ENCODE assay signal across 10 mouse cellular contexts in genomic region chr15:89233586-89233985, GRCm38 (mm10). TPM values are rescaled to one million over a fixed set of nuclear protein-coding genes. Genes with fewer than 3 reads are reported as not detected.
DNase-seq lines count a peak whose midpoint lies in the region; ATAC-seq and TF ChIP-seq lines count a peak whose summit lies in the region.
"Had no signal": no experiment of that assay in that cellular context is flagged by ENCODE, and none has a peak within 500 bp of the region (broad histone marks: within the 10 kb centered on the region; RNA-seq: fewer than 3 reads in every experiment).

No protein-coding gene starts in this region.

- no peak for TF ChIP-seq POLR2A in CH12.LX (IDR thresholded peaks at IDR 0.05; ENCODE audit: low read depth, low read length)

- no peak overlapping the region for H3K27ac ChIP-seq in hindbrain, postnatal 0 days
- H3K27ac ChIP-seq in hindbrain, embryonic 16.5 days (ENCODE audit: low read depth, low read length): no peak overlapping the region
- H3K27ac ChIP-seq in CH12.LX (ENCODE audit: insufficient read depth, low read depth): no peak overlapping the region
- no peak overlapping the region for H3K27ac ChIP-seq in stomach, postnatal 0 days (replicated peaks)
- H3K27ac ChIP-seq: hindbrain, embryonic 15.5 days had no signal

- no peak for ATAC-seq in hindbrain, postnatal 0 days
- no peak for ATAC-seq in hindbrain, embryonic 16.5 days
- peak; percentile 53; the same call in 1 of the 2 replicates for ATAC-seq in stomach, postnatal 0 days (ENCODE audit: low FRiP score, low TSS enrichment)

- in situ Hi-C loops in CH12.LX (cut with MboI; ENCODE audit: low pct_ligation_motif_present, low pct_unique_long_range_greater_than_20kb, low sequenced_read_pairs): no loop called here

- no peak overlapping the region for H3K4me2 ChIP-seq in hindbrain, postnatal 0 days (ENCODE audit: low read depth, low read length)
- H3K4me2 ChIP-seq in hindbrain, embryonic 16.5 days (ENCODE audit: low read length): no peak overlapping the region
- no peak overlapping the region for H3K4me2 ChIP-seq in CH12.LX (ENCODE audit: insufficient read depth, low read depth, poor library complexity, severe bottlenecking)
- no peak overlapping the region for H3K4me2 ChIP-seq in stomach, postnatal 0 days (replicated peaks; ENCODE audit: low read depth)
- H3K4me2 ChIP-seq: hindbrain, embryonic 15.5 days had no signal

- no peak overlapping the region for H3K4me3 ChIP-seq in hindbrain, postnatal 0 days (ENCODE audit: low read length)
- H3K4me3 ChIP-seq in hindbrain, embryonic 16.5 days (ENCODE audit: low read length): no peak overlapping the region
- H3K4me3 ChIP-seq in CH12.LX (replicated peaks in 1 of 3; ENCODE audit: low read depth in 2 of 3, low read length in 2 of 3, poor library complexity in 1 of 3): no peak overlapping the region
- no peak overlapping the region for H3K4me3 ChIP-seq in stomach, postnatal 0 days (ENCODE audit: low read depth, low read length)
- H3K4me3 ChIP-seq: hindbrain, embryonic 15.5 days; megakaryocyte, embryonic 14.5 days had no signal

- H3K9ac ChIP-seq in hindbrain, postnatal 0 days (replicated peaks; ENCODE audit: low read length): no peak overlapping the region
- H3K9ac ChIP-seq in hindbrain, embryonic 16.5 days (ENCODE audit: low read depth, low read length): no peak overlapping the region
- no peak overlapping the region for H3K9ac ChIP-seq in CH12.LX (ENCODE audit: insufficient read depth, low read depth)
- H3K9ac ChIP-seq in stomach, postnatal 0 days (ENCODE audit: low read length): no peak overlapping the region
- H3K9ac ChIP-seq: hindbrain, embryonic 15.5 days had no signal

- DNase-seq in hindbrain, postnatal 0 days (ENCODE audit: low spot score): peak; percentile 48
- DNase-seq in CH12.LX (ENCODE audit: extremely low read depth): peak; percentile 31
- peak; percentile 48 to 56 for DNase-seq in adrenal gland, postnatal 36 days
- peak; percentile 25 to 52 for DNase-seq in heart, postnatal 14 days
- peak; percentile 18 for DNase-seq in stomach, postnatal 0 days (ENCODE audit: low spot score)
- no peak for DNase-seq in ovary, adult 18-20 months (ENCODE audit: low spot score)
- DNase-seq in thymus, postnatal 10 days (ENCODE audit: low spot score in 2 of 2): no peak

- dilution Hi-C loops in CH12.LX (cut with MboI; ENCODE audit: extremely low pct_ligation_motif_present, extremely low pct_unique_long_range_greater_than_20kb, low sequenced_read_pairs): no loop called here

- no peaks in the 10 kb centered on the region for H3K79me2 ChIP-seq in CH12.LX (replicated peaks; ENCODE audit: control insufficient read depth, extremely low read depth, insufficient read depth, poor library complexity, severe bottlenecking)

- no peaks in the 10 kb centered on the region for H3K9me3 ChIP-seq in hindbrain, postnatal 0 days (ENCODE audit: low read length)
- H3K9me3 ChIP-seq in hindbrain, embryonic 16.5 days (ENCODE audit: control insufficient read depth, low read length): no peaks in the 10 kb centered on the region
- no peaks in the 10 kb centered on the region for H3K9me3 ChIP-seq in CH12.LX (replicated peaks; ENCODE audit: low read length)
- no peaks in the 10 kb centered on the region for H3K9me3 ChIP-seq in stomach, postnatal 0 days (ENCODE audit: control insufficient read depth, low read length)
- H3K9me3 ChIP-seq: hindbrain, embryonic 15.5 days; megakaryocyte, embryonic 14.5 days had no signal

- TF ChIP-seq CTCF in hindbrain, postnatal 0 days (IDR thresholded peaks at IDR 0.05; ENCODE audit: low read depth): peak; percentile 25; the same call in 1 of the 2 replicates
- TF ChIP-seq CTCF in CH12.LX (conservative IDR thresholded peaks at IDR 0.05 in 1 of 2, IDR thresholded peaks at IDR 0.05 in 1 of 2; ENCODE audit: low read depth in 2 of 2, low read length in 2 of 2): peak in 1 of 2 experiments; percentile 40; a peak in 2 of 4 replicates
- TF ChIP-seq CTCF in stomach, postnatal 0 days (IDR thresholded peaks at IDR 0.05; ENCODE audit: low read depth): peak; percentile 59

- H3K27me3 ChIP-seq in hindbrain, postnatal 0 days (ENCODE audit: insufficient read depth, low read length): no peaks in the 10 kb centered on the region
- H3K27me3 ChIP-seq in hindbrain, embryonic 16.5 days (replicated peaks; ENCODE audit: control insufficient read depth, insufficient read depth, low read length): no peaks in the 10 kb centered on the region
- H3K27me3 ChIP-seq in CH12.LX (replicated peaks): no peaks in the 10 kb centered on the region
- no peaks in the 10 kb centered on the region for H3K27me3 ChIP-seq in stomach, postnatal 0 days (ENCODE audit: control insufficient read depth, insufficient read depth, low read length)
- H3K27me3 ChIP-seq: hindbrain, embryonic 15.5 days; megakaryocyte, embryonic 14.5 days had no signal

- WGBS in hindbrain, postnatal 0 days: 23% methylated on average over 2 of the region's 2 CpGs
- 40% methylated on average over 2 of the region's 2 CpGs for WGBS in hindbrain, embryonic 16.5 days
- 26% methylated on average over 2 of the region's 2 CpGs for WGBS in stomach, postnatal 0 days

- peak; percentile 22 for TF ChIP-seq RAD21 in CH12.LX (IDR thresholded peaks at IDR 0.05; ENCODE audit: low read depth, low read length)

- no peaks in the 10 kb centered on the region for H3K4me1 ChIP-seq in hindbrain, postnatal 0 days (ENCODE audit: insufficient read depth, low read length)
- no peaks in the 10 kb centered on the region for H3K4me1 ChIP-seq in hindbrain, embryonic 16.5 days (ENCODE audit: control insufficient read depth, insufficient read depth, low read depth, low read length)
- no peaks in the 10 kb centered on the region; a peak in 1 of 4 replicates for H3K4me1 ChIP-seq in CH12.LX (ENCODE audit: control insufficient read depth in 1 of 2, insufficient read depth in 2 of 2)
- no peaks in the 10 kb centered on the region for H3K4me1 ChIP-seq in stomach, postnatal 0 days (replicated peaks; ENCODE audit: control insufficient read depth, insufficient read depth)
- H3K4me1 ChIP-seq: hindbrain, embryonic 15.5 days; megakaryocyte, embryonic 14.5 days had no signal

- intact Hi-C loops in heart, postnatal 14 days (cut with DNase I): no loop called here

- no peak for TF ChIP-seq EP300 in CH12.LX (IDR thresholded peaks at IDR 0.05; ENCODE audit: low read length)
- no peak for TF ChIP-seq EP300 in stomach, postnatal 0 days (optimal IDR thresholded peaks at IDR 0.05)

- no peaks in the 10 kb centered on the region for H3K36me3 ChIP-seq in hindbrain, postnatal 0 days (ENCODE audit: insufficient read depth, low read length)
- peaks cover 5% of the 10 kb centered on the region; the same call in 1 of the 2 replicates for H3K36me3 ChIP-seq in hindbrain, embryonic 16.5 days (ENCODE audit: control insufficient read depth, insufficient read depth, low read length)
- peaks cover 0 to 2% of the 10 kb centered on the region in 2 experiments for H3K36me3 ChIP-seq in CH12.LX (replicated peaks in 1 of 2; ENCODE audit: control insufficient read depth in 1 of 2, insufficient read depth in 1 of 2, low read length in 1 of 2)
- no peaks in the 10 kb centered on the region for H3K36me3 ChIP-seq in stomach, postnatal 0 days (ENCODE audit: control insufficient read depth, insufficient read depth, low read length)

TF ChIP-seq in CH12.LX, 34 proteins besides CTCF, POLR2A, EP300 and RAD21:
- TF ChIP-seq SMC3 (IDR thresholded peaks at IDR 0.05; ENCODE audit: low read depth, low read length): peak; percentile 29
- no peak for TF ChIP-seq NRF1 (IDR thresholded peaks at IDR 0.05; ENCODE audit: low read depth, low read length)

RNA-seq across cellular contexts. Expression of gene Ppp6r2, which starts 22.2 kb away (rescaled TPM):
- total RNA-seq in hindbrain, postnatal 0 days (2014; rRNA removed): 257 and 290 TPM in 2 replicates
- 71.2 and 72.7 TPM in 2 replicates for polyA plus RNA-seq in hindbrain, postnatal 0 days (2015; fragmentation: Nextera tagmentation; extraction: Ambion mirVana)
- 59.4 and 71.5 TPM in 2 replicates for polyA plus RNA-seq in hindbrain, embryonic 16.5 days (2015; fragmentation: Nextera tagmentation; extraction: Ambion mirVana)
- 10.0 and 14.7 TPM in 2 replicates for total RNA-seq in CH12.LX (2012; rRNA removed)
- total RNA-seq in CH12.LX (2014; rRNA removed): 5.8 and 8.7 TPM in 2 replicates
- 6.8 and 10.3 TPM in 2 replicates for polyA plus RNA-seq in CH12.LX (2012; ENCODE audit: insufficient read length, low read depth)
- 10 to 100 TPM; 39.6 to 49.0 TPM for total RNA-seq in adrenal gland, postnatal 36 days (2021)
- total RNA-seq in heart, postnatal 14 days (2021): 10 to 100 TPM; 57.8 to 61.2 TPM
- 16.2 and 17.2 TPM in 2 replicates for polyA plus RNA-seq in stomach, postnatal 0 days (2015; fragmentation: Nextera tagmentation; extraction: Ambion mirVana)

RNA-seq across cellular contexts. Expression of gene Dennd6b, which starts 37.3 kb away (rescaled TPM):
- 73.9 and 79.9 TPM in 2 replicates for total RNA-seq in hindbrain, postnatal 0 days (2014; rRNA removed)
- 60.1 and 62.2 TPM in 2 replicates for polyA plus RNA-seq in hindbrain, postnatal 0 days (2015; fragmentation: Nextera tagmentation; extraction: Ambion mirVana)
- polyA plus RNA-seq in hindbrain, embryonic 16.5 days (2015; fragmentation: Nextera tagmentation; extraction: Ambion mirVana): 86.6 and 93.2 TPM in 2 replicates
- 6.6 and 9.0 TPM in 2 replicates for total RNA-seq in CH12.LX (2012; rRNA removed)
- total RNA-seq in CH12.LX (2014; rRNA removed): 4.1 and 4.5 TPM in 2 replicates
- polyA plus RNA-seq in CH12.LX (2012; ENCODE audit: insufficient read length, low read depth): 8.8 and 9.1 TPM in 2 replicates
- 1 to 10 TPM; 4.9 to 5.2 TPM for total RNA-seq in adrenal gland, postnatal 36 days (2021)
- 10 to 100 TPM in 1 of 2 experiments, 1 to 10 TPM in 1; 9.7 to 10.1 TPM for total RNA-seq in heart, postnatal 14 days (2021)
- 4.1 and 5.3 TPM in 2 replicates for polyA plus RNA-seq in stomach, postnatal 0 days (2015; fragmentation: Nextera tagmentation; extraction: Ambion mirVana)

RNA-seq across cellular contexts. Expression of gene Plxnb2, which starts 53.0 kb away (rescaled TPM):
- total RNA-seq in hindbrain, postnatal 0 days (2014; rRNA removed): 239 and 274 TPM in 2 replicates
- polyA plus RNA-seq in hindbrain, postnatal 0 days (2015; fragmentation: Nextera tagmentation; extraction: Ambion mirVana): 64.1 and 64.7 TPM in 2 replicates
- 85.2 and 106 TPM in 2 replicates for polyA plus RNA-seq in hindbrain, embryonic 16.5 days (2015; fragmentation: Nextera tagmentation; extraction: Ambion mirVana)
- total RNA-seq in CH12.LX (2012; rRNA removed) (40.1 and 51.5 TPM in 2 replicates), CH12.LX (2014; rRNA removed) (2.7 and 2.9 TPM in 2 replicates)
- polyA plus RNA-seq in CH12.LX (2012; ENCODE audit: insufficient read length, low read depth): 4.3 and 4.5 TPM in 2 replicates
- 100 to 1,000 TPM; 110 to 130 TPM for total RNA-seq in adrenal gland, postnatal 36 days (2021)
- total RNA-seq in heart, postnatal 14 days (2021): 100 to 1,000 TPM in 1 of 2 experiments, 10 to 100 TPM in 1; 98.2 to 101 TPM
- polyA plus RNA-seq in stomach, postnatal 0 days (2015; fragmentation: Nextera tagmentation; extraction: Ambion mirVana): 75.2 and 85.9 TPM in 2 replicates

Comparison
In these comparisons a context has a peak if more than half of its experiments do, and no peak if none do; other contexts are left out.
1. DNase-seq: peak in hindbrain, postnatal 0 days (single experiment), CH12.LX (single experiment), adrenal gland, postnatal 36 days (2 of 2), heart, postnatal 14 days (2 of 2) and stomach, postnatal 0 days (single experiment); none in ovary, adult 18-20 months (single experiment) and thymus, postnatal 10 days (0 of 2).